Mouse (Mus musculus): ENCODE results near the gene Ppia. TPM values are rescaled to one million over a fixed set of nuclear protein-coding genes. Genes with fewer than 3 reads are reported as not detected.
A peak's percentile ranks its signal among the peaks of the same experiment; 100 is the strongest.
"Not testable (repeated sequence)": the region's sequence is repeated elsewhere in the genome, so short reads cannot be mapped to it uniquely, and the experiment has no call there.

Ppia gene
- polyA plus RNA-seq (2012; rRNA removed): 333 and 340 TPM in 2 replicates

DNA sequence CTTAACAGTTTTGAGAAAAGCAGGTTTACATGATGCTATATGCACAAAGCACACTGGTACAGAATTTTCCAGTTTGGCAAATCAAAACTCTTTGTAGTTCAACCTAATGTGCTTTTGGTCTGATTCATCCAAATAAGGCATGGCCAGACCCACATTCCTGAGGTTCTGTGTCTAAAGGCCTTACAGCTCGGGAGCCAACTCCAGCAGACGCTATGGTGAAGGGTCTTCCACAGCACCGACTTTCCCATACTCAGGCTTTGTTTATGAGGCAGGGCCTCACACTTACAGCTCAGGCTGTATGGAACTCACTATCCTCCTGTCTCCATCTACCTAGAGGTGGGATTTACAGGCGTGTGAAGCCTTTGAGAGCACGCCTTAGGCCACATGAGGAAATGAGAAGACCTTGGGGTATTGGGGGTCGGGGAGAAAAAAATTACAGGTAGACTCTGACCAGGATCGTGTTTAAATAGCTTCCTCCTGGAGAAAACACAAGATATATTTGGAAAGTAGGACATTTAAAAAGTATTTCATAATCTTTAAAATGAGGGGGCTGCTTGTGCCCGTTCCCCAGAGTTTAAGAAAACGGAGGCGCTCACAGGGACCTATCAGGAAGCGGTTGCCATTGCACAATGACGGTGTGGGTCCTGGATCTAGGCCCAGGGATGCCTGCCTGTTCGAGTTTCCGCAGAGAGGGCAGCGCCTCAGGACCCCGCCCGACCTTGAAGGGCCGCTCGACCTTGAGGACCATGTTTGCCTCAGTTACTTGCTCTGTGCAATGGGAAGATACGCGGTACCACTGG, at the start of gene Ppia:
Gene Ppia, plus strand, starts transcription at position 693 of the 800 bp plus-strand sequence.
- Histone ChIP-seq H3K36me3 (ENCODE audit: control insufficient read depth, insufficient read depth, low read length) (peaks cover 10% of the 10 kb centered on the region), H3K27me3 (ENCODE audit: control insufficient read depth, insufficient read depth, low read length) (no peaks in the 10 kb centered on the region), H3K27ac (ENCODE audit: insufficient read depth, low read length) (peak within 1 kb of the TSS; percentile 100), H3K4me1 (ENCODE audit: control insufficient read depth, insufficient read depth, insufficient read length) (peaks cover 6% of the 10 kb centered on the region), H3K4me3 (ENCODE audit: extremely low read depth, insufficient read depth, insufficient read length) (peak within 1 kb of the TSS; percentile 99)
- 12% methylated on average over 21 of the region's 21 CpGs for WGBS
- DNase-seq (ENCODE audit: low read depth in 1 of 2, low spot score in 2 of 2): no peak
- TF ChIP-seq CTCF (IDR thresholded peaks at IDR 0.05; ENCODE audit: extremely low read depth, insufficient read depth, insufficient read length, insufficient replicate concordance) (no peak), POLR2A (IDR thresholded peaks at IDR 0.05; ENCODE audit: low read depth, low read length) (no peak)

DNA sequence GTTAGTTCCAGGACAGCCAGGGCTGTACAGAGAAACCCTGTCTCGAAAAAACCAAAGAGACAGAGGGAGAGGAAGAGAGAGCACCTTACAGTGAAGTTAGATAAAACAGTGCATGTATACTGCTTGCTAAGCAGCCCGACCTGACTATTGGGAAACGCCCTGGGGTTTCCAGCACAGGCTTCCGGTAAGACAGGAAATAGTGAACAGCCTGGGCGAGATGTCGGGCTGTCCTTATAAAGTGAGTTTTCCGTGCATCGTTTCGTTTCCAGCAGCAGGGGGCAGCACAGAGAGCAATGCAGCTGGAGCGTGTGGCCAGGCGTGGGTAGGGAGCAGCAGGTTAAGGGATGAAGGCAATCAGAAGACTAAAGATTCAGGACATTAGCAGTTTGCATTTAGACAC, 49.4 kb upstream of the Ppia start:
- H3K27me3 ChIP-seq (ENCODE audit: control insufficient read depth, insufficient read depth, low read length): no peaks in the 10 kb centered on the region
- H3K36me3 ChIP-seq (ENCODE audit: control insufficient read depth, insufficient read depth, low read length): no peaks in the 10 kb centered on the region
- no peak overlapping the region for H3K4me3 ChIP-seq (ENCODE audit: extremely low read depth, insufficient read depth, insufficient read length)
- H3K27ac ChIP-seq (ENCODE audit: insufficient read depth, low read length): peak overlapping the region; percentile 71
- TF ChIP-seq POLR2A (IDR thresholded peaks at IDR 0.05; ENCODE audit: low read depth, low read length) (no peak), CTCF (IDR thresholded peaks at IDR 0.05; ENCODE audit: extremely low read depth, insufficient read depth, insufficient read length, insufficient replicate concordance) (peak; percentile 81; the same call in 1 of the 2 replicates)
- peaks cover 2% of the 10 kb centered on the region; the same call in 1 of the 2 replicates for H3K4me1 ChIP-seq (ENCODE audit: control insufficient read depth, insufficient read depth, insufficient read length)
- peak; percentile 77 to 81 for DNase-seq (ENCODE audit: low read depth in 1 of 2, low spot score in 2 of 2)
- WGBS: 2% methylated on average over 11 of the region's 11 CpGs

GRCm38 (mm10) chr11:6366434-6366833, 48.8 kb upstream of the Ppia start:
- Histone ChIP-seq H3K27me3 (ENCODE audit: control insufficient read depth, insufficient read depth, low read length) (no peaks in the 10 kb centered on the region), H3K4me3 (ENCODE audit: extremely low read depth, insufficient read depth, insufficient read length) (no peak overlapping the region), H3K27ac (ENCODE audit: insufficient read depth, low read length) (no peak overlapping the region), H3K4me1 (ENCODE audit: control insufficient read depth, insufficient read depth, insufficient read length) (peaks cover 2% of the 10 kb centered on the region; the same call in 1 of the 2 replicates), H3K36me3 (ENCODE audit: control insufficient read depth, insufficient read depth, low read length) (no peaks in the 10 kb centered on the region)
- no peak for DNase-seq (ENCODE audit: low read depth in 1 of 2, low spot score in 2 of 2)
- no peak for TF ChIP-seq CTCF (IDR thresholded peaks at IDR 0.05; ENCODE audit: extremely low read depth, insufficient read depth, insufficient read length, insufficient replicate concordance)
- no peak for TF ChIP-seq POLR2A (IDR thresholded peaks at IDR 0.05; ENCODE audit: low read depth, low read length)
- WGBS: 62% methylated on average over 6 of the region's 6 CpGs

GRCm38 (mm10) chr11:6367156-6367555, 48.1 kb upstream of the Ppia start:
- H3K36me3 ChIP-seq (ENCODE audit: control insufficient read depth, insufficient read depth, low read length): no peaks in the 10 kb centered on the region
- 91% methylated on average over 4 of the region's 4 CpGs for WGBS
- no peak overlapping the region for H3K4me3 ChIP-seq (ENCODE audit: extremely low read depth, insufficient read depth, insufficient read length)
- no peak overlapping the region for H3K27ac ChIP-seq (ENCODE audit: insufficient read depth, low read length)
- H3K4me1 ChIP-seq (ENCODE audit: control insufficient read depth, insufficient read depth, insufficient read length): peaks cover 2% of the 10 kb centered on the region; the same call in 1 of the 2 replicates
- no peaks in the 10 kb centered on the region for H3K27me3 ChIP-seq (ENCODE audit: control insufficient read depth, insufficient read depth, low read length)
- no peak for TF ChIP-seq CTCF (IDR thresholded peaks at IDR 0.05; ENCODE audit: extremely low read depth, insufficient read depth, insufficient read length, insufficient replicate concordance)
- TF ChIP-seq POLR2A (IDR thresholded peaks at IDR 0.05; ENCODE audit: low read depth, low read length): no peak
- DNase-seq (ENCODE audit: low read depth in 1 of 2, low spot score in 2 of 2): no peak

DNA sequence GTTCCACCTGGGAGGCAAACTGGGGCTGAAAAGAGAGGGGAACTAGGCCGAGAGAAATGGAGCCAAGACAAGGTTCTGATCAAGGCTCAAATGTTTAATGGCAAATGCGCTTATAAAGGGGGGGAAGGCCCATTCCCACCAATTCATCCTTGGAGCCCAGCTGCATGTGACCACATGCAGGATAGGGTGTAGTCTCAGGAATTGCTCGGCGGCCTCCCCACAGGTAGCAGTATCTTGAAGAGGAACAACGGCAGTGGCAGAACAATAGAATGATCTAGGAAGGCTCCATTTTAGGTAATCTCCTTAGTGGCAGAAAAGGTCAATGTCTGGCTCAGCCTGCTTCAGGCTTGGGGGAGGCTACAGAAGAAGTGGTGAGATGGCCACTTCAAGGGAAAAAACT, 47.3 kb upstream of the Ppia start:
- H3K4me3 ChIP-seq (ENCODE audit: extremely low read depth, insufficient read depth, insufficient read length); H3K36me3 ChIP-seq (ENCODE audit: control insufficient read depth, insufficient read depth, low read length); DNase-seq (ENCODE audit: low read depth in 1 of 2, low spot score in 2 of 2); H3K27me3 ChIP-seq (ENCODE audit: control insufficient read depth, insufficient read depth, low read length); H3K27ac ChIP-seq (ENCODE audit: insufficient read depth, low read length); H3K4me1 ChIP-seq (ENCODE audit: control insufficient read depth, insufficient read depth, insufficient read length): not testable (repeated sequence)
- 82% methylated on average over 5 of the region's 5 CpGs for WGBS

GRCm38 (mm10) chr11:6371376-6372155, 43.7 kb upstream of the Ppia start:
- no peaks in the 10 kb centered on the region for H3K27me3 ChIP-seq (ENCODE audit: control insufficient read depth, insufficient read depth, low read length)
- no peak overlapping the region for H3K4me3 ChIP-seq (ENCODE audit: extremely low read depth, insufficient read depth, insufficient read length)
- no peaks in the 10 kb centered on the region for H3K36me3 ChIP-seq (ENCODE audit: control insufficient read depth, insufficient read depth, low read length)
- no peak overlapping the region for H3K27ac ChIP-seq (ENCODE audit: insufficient read depth, low read length)
- 90% methylated on average over 11 of the region's 11 CpGs for WGBS
- no peak for DNase-seq (ENCODE audit: low read depth in 1 of 2, low spot score in 2 of 2)
- no peaks in the 10 kb centered on the region for H3K4me1 ChIP-seq (ENCODE audit: control insufficient read depth, insufficient read depth, insufficient read length)
- TF ChIP-seq CTCF (IDR thresholded peaks at IDR 0.05; ENCODE audit: extremely low read depth, insufficient read depth, insufficient read length, insufficient replicate concordance) (no peak), POLR2A (IDR thresholded peaks at IDR 0.05; ENCODE audit: low read depth, low read length) (no peak)
